Mouse (Mus musculus) liver, adult (tissue): ENCODE data around the gene Tmem182.

Experiments
- GATA4 ChIP-seq: IDR thresholded peaks from 2 replicates; pipeline ENCODE4 v1.6.1; 2014; ENCODE audit warnings: mild to moderate bottlenecking, low read length; ENCODE audit not compliant: insufficient replicate concordance

Tmem182 gene

DNA sequence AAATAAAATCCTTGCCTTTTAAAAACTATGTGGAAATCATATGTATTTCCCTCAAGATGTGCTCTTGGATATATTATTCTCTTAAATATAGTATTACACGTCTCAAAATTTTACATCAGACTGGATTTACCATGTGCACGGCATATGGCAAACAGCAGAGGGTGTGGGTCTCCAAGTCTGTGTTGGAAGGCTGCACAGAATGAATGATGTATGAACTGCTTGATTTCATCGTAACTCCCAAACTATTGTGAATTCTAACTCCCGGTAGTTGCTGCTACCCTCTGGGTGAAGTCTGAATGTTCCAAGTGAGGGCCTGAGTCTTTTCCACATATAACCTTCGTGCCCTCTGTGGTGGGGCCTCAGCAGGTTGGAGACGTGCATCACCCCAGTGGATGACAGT lies 16.4 kb upstream of the Tmem182 start:
- no peak for TF ChIP-seq GATA4

DNA sequence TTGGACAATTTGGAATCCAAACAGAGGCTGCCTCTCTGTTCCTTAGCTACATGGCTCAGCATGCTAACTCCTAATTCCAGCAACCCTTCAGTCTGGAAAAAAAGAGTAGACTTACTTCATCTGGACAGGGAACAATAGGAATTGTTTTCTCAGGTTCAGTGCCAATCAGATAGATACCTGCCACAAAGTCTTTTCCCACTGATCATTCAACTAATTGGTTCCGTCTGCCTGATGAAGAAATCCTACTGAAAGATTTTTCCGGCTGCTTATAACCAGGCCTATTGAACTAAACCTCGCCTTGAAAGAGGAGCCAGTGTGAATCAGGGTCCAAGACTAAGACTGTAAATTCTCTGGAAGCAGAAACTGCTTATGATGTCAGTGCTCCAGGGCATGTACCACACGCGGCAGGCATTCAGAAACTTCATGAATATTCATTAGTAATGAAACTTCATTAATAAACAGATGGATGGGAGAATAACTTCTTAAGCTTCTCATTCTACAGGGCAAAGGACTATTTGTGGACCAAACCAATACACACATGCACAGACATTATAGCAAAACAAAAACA lies 15.7 kb upstream of the Tmem182 start:
- no peak for TF ChIP-seq GATA4

GRCm38 (mm10) chr1:40790324-40791141 lies 14.9 kb upstream of the Tmem182 start, which contains the start of gene Mfsd9:
Gene Mfsd9 (minus strand): TSS chr1:40790687.
- TF ChIP-seq GATA4 = no peak

DNA sequence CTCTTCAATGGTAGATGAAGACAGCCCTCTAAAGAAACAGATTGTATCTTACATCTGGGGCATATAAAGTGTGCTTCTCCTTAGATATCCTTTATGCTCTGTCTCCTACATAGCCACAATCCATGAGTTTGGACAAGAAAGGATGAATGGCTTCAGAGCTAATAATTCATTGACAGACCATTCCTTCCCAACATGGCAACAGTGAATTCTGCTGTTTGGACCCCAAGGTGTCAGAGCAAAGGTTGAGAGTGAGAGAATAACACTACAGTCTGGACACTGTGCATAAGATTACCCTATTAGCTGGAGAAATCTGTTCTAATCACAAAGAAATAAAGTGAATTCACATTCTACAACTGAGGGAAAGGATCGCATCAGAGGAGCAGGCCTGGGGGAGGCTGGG lies 9.9 kb upstream of the Tmem182 start:
- TF ChIP-seq GATA4 = no peak

GRCm38 (mm10) chr1:40797348-40797747 lies 8.1 kb upstream of the Tmem182 start:
- TF ChIP-seq GATA4 = no peak

DNA sequence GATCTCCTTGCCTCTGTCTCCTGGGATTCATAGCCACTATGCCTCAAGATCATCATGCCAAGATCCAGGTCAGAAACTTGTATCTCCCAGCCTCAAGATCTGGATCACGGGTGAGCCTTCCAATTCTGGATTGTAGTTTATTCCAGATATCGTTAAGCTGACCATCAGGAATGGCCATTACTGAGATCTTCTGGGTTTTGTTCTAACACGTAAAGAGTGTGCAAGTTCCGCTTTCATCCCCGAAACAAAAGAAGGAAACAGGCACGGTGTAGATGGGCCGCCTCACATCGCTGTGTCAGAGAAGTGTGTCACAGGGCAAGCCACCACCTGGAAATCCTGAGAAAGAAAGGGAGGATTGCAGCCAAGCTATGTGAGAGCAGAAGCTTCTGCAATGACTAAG lies 6.3 kb upstream of the Tmem182 start:
- TF ChIP-seq GATA4 = no peak

- no peak for TF ChIP-seq GATA4
Observed at GRCm38 (mm10) chr1:40800908-40801307, 4.5 kb upstream of the Tmem182 start.

- no peak for TF ChIP-seq GATA4
Observed at GRCm38 (mm10) chr1:40802759-40803158, 2.6 kb upstream of the Tmem182 start.

GRCm38 (mm10) chr1:40804118-40804517 lies 1.3 kb upstream of the Tmem182 start:
- no peak for TF ChIP-seq GATA4

GRCm38 (mm10) chr1:40805891-40806290 lies 490 bp downstream of the Tmem182 start:
- no peak for TF ChIP-seq GATA4

- no peak for TF ChIP-seq GATA4
Observed at GRCm38 (mm10) chr1:40808643-40809042, 3.2 kb downstream of the Tmem182 start.

DNA sequence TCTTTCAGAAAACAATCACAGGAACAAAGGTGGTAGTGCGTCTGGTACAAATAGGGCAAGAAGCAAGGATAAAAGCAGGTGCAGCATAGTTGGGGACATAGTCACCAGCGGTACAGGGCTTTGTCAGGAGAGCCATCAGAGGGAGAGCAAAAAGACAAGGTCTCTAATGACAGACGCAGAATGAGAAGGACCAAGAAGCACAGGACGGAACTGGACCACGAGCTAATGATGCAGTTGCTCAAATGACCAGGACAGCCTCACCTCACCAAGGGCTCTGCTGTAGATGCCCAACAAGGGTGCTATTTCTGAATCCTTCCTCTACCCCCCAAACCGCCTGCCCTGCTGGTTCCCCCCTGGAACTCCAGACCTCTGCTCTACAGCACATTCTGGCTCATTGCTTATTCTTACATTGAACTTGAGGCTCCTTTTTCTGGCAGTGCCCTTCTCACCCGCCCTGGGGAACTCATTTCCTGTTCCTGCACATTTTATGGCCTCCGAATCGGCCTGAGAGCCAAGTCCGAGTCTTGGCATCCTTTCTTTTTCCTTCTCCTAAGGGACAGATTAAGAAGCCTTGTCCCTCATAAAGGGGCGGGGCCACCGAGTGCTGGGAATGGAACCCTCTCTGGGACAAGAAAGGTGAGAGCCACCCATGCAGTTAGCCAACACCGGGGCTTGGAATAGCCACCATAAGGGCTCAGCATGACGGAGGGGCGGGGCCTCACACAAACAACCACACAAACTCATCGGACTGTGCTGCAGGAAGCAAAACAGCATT lies 9.9 kb downstream of the Tmem182 start:
- no peak for TF ChIP-seq GATA4

GRCm38 (mm10) chr1:40824517-40824916 lies 19.1 kb downstream of the Tmem182 start:
- TF ChIP-seq GATA4 = no peak

- no peak for TF ChIP-seq GATA4
Observed at GRCm38 (mm10) chr1:40824936-40825335, 19.5 kb downstream of the Tmem182 start.

DNA sequence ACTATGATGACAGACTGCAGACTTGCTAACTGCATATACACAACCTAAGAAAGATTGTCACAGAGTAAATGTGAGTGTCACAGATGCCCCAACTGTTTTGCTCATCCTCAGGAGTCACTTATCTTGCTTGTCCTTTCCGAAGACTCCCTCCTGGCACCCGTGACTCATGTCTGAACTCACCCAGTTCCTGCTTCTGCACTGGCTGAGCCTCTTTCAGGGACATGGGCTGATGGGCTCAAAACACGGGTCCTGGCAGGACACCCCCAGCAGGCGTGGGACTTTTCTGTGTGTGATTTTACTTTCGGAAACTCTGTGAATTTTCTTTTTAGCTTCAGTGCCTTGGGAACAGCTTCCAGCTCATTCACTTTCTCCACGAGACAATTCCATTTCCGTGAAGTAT lies 20.4 kb downstream of the Tmem182 start:
- TF ChIP-seq GATA4 = no peak
